Mouse (Mus musculus) v-Abl transformed pro-B cells (cell line): ENCODE measurements around the gene Cenpx.

Experiments
- in situ Hi-C, 2 experiments: fragments of 400-800 bp; cut with MboI; formaldehyde crosslinking; loops; one replicate each; pipeline ENCODE4 v1.15.1; 2025; ENCODE audit not compliant: unreplicated experiment in 2 of 2

Gene Cenpx

GRCm38 (mm10) chr11:120666617-120667016 lies 46.9 kb downstream of the Cenpx start:
- in situ Hi-C loops: no loop called here

- in situ Hi-C loops: no loop called here
Measured at GRCm38 (mm10) chr11:120665406-120665805, 48.1 kb downstream of the Cenpx start.

GRCm38 (mm10) chr11:120663714-120664113 lies 49.8 kb downstream of the Cenpx start:
- in situ Hi-C loops: no loop called here

GRCm38 (mm10) chr11:120662759-120663158 lies 50.8 kb downstream of the Cenpx start:
- in situ Hi-C loops: no loop called here

GRCm38 (mm10) chr11:120661076-120661460 lies 52.5 kb downstream of the Cenpx start, which contains the start of gene Notum:
Notum (minus strand) TSS chr11:120661175.
- in situ Hi-C loops: no loop called here
